Mouse (Mus musculus) kidney, adult 10 weeks (tissue): ENCODE results near the gene Trarg1. TPM values are rescaled to one million over a fixed set of nuclear protein-coding genes. Genes with fewer than 3 reads are reported as not detected.

Source experiments
- polyA plus RNA-seq: library from polyadenylated mRNA; stranded (reverse); fragments of 350-450 nt; fragmentation: Illumina TruSeq; extraction: RNeasy Lipid Tissue Mini Kit (QIAGEN cat#74804); gene quantifications from one replicate; pipeline ENCODE4 v1.2.3, GENCODE M21; 2014; ENCODE audit warnings: low read depth, low replicate concordance

The Trarg1 gene
- not detected for polyA plus RNA-seq

GRCm38 (mm10) chr11:76679508-76679907 lies at the start of gene Trarg1:
Gene Trarg1, plus strand, starts transcription at chr11:76679808.

GRCm38 (mm10) chr11:76671871-76672475 lies 7.6 kb upstream of the Trarg1 start, which contains the start of gene Bhlha9:
Gene Bhlha9, plus strand, starts transcription at chr11:76672470.

Other genes with a start within 250 kb of the Trarg1 start
- 12.8 TPM for gene Abr, start 57.5 kb upstream of the Trarg1 start, polyA plus RNA-seq
- gene Bhlha9, start 7.3 kb upstream of the Trarg1 start, polyA plus RNA-seq, result not detected
- 34.2 TPM for gene Gosr1, start 83.8 kb downstream of the Trarg1 start, polyA plus RNA-seq
- gene Cpd, start 167.2 kb downstream of the Trarg1 start, polyA plus RNA-seq, result 117 TPM
- gene Tmigd1, start 222.4 kb downstream of the Trarg1 start, polyA plus RNA-seq, result 322 TPM
- 229 TPM for gene Blmh, start 245.0 kb downstream of the Trarg1 start, polyA plus RNA-seq